Mouse (Mus musculus) CH12.LX (cell line): ENCODE measurements around the gene Fam19a5.

Experiments
- ELF1 ChIP-seq: IDR thresholded peaks from 2 replicates; pipeline ENCODE4 v1.6.1; 2014; ENCODE audit warnings: low read depth, mild to moderate bottlenecking, inconsistent platforms, low read length, improper control_type of control experiment
- EP300 ChIP-seq: IDR thresholded peaks from 2 replicates; pipeline ENCODE4 v1.6.1; 2011; ENCODE audit warnings: low read length, improper control_type of control experiment
- GABPA ChIP-seq: IDR thresholded peaks from 2 replicates; pipeline ENCODE4 v1.6.1; 2012; ENCODE audit warnings: low read depth, low read length, improper control_type of control experiment, inconsistent platforms; ENCODE audit not compliant: insufficient replicate concordance
- MEF2A ChIP-seq: IDR thresholded peaks from 2 replicates; pipeline ENCODE4 v1.6.1; 2014; ENCODE audit warnings: low read depth, mild to moderate bottlenecking, inconsistent platforms, low read length, improper control_type of control experiment, borderline replicate concordance
- MXI1 ChIP-seq: IDR thresholded peaks from 2 replicates; pipeline ENCODE4 v1.6.1; 2011; ENCODE audit warnings: mild to moderate bottlenecking, low read depth, low read length, improper control_type of control experiment
- POLR2A ChIP-seq: IDR thresholded peaks from 2 replicates; pipeline ENCODE4 v1.6.1; 2011; ENCODE audit warnings: low read depth, mild to moderate bottlenecking, improper control_type of control experiment, low read length
- USF1 ChIP-seq: IDR thresholded peaks from 2 replicates; pipeline ENCODE4 v1.6.1; 2014; ENCODE audit warnings: low read depth, mild to moderate bottlenecking, inconsistent platforms, low read length, improper control_type of control experiment
- USF2 ChIP-seq: conservative IDR thresholded peaks from 2 replicates; pipeline ENCODE4 v1.6.1; 2011; ENCODE audit warnings: low read depth, low read length, improper control_type of control experiment
- ZC3H11A ChIP-seq: IDR thresholded peaks from 2 replicates; pipeline ENCODE4 v1.6.1; 2012; ENCODE audit warnings: low read depth, mild to moderate bottlenecking, inconsistent platforms, low read length, improper control_type of control experiment

GRCm38 (mm10) chr15:87638270-87638669 lies 94.2 kb downstream of the Fam19a5 start:
- TF ChIP-seq POLR2A = no peak
- no peak for TF ChIP-seq GABPA
- TF ChIP-seq MEF2A = no peak
- no peak for TF ChIP-seq EP300
- no peak for TF ChIP-seq USF1
- TF ChIP-seq ELF1 = no peak
- no peak for TF ChIP-seq MXI1
- TF ChIP-seq USF2 = no peak
- TF ChIP-seq ZC3H11A = no peak
